Mouse (Mus musculus) gastrocnemius, adult 2 months (tissue): ENCODE results near the gene Cds2. TPM values are rescaled to one million over a fixed set of nuclear protein-coding genes. Genes with fewer than 3 reads are reported as not detected.
A peak's percentile ranks its signal among the peaks of the same experiment; 100 is the strongest.

Experiments
- DNase-seq: peaks from one replicate; pipeline ENCODE4 v3.0.0; 2022
- H3K27ac ChIP-seq: fragments of 200-600 bp; 2 replicates; pipeline ENCODE4 v1.8.1; 2022; ENCODE audit warnings: mild to moderate bottlenecking
- H3K4me3 ChIP-seq: fragments of 200-600 bp; 2 replicates; pipeline ENCODE4 v1.8.1; 2022; ENCODE audit warnings: mild to moderate bottlenecking, moderate library complexity
- CTCF ChIP-seq: fragments of 200-600 bp; IDR thresholded peaks from 2 replicates; pipeline ENCODE4 v1.8.1; 2022; ENCODE audit warnings: antibody characterized with exemption, mild to moderate bottlenecking, moderate library complexity
- intact Hi-C: fragments of 180-260 bp; cut with DNase I; formaldehyde crosslinking; loops from one replicate; pipeline ENCODE4 v1.15.1; 2025
- total RNA-seq, 2 experiments: library from RNA; stranded (reverse); gene quantifications; 2 replicates each; pipeline ENCODE4 v1.2.3; 2021

Gene Cds2
- total RNA-seq, 2 experiments from 2014 or later, result 13.0 to 17.7 TPM

DNA sequence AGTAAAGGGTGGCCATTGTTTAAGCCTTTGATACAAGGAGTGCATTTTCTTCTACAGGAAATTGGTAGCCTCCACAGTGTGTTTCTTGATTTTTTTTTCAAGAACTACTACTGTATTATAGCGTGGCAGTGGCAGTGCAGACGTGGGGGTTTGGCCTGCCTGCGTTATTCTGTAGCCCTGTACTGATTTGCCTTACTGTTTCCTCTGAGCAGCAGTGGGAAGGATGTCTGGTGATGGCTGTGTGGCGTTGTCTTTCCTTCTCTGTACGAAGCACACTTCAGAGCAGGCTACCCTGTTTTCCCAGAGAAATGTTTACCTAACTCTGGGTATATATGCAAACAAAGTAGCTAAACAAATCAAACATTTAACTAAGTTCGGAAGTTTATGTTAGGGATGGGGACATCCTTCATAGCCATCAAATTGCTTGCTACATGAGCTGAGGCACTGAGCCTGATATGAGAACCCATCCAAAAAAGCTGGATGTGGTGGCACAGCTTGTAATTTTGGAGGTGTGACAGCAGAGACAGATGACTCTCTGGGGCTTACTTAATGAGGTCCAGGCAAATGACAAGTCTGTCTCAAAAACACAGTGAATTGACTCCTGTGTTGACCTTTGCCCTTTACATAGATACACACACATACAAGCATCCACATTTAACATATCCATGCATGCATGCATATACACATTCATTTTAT, 9.9 kb downstream of the Cds2 start:
- Histone ChIP-seq H3K4me3 (no peak overlapping the region), H3K27ac (no peak overlapping the region)
- DNase-seq, result no peak
- no peak for TF ChIP-seq CTCF
- intact Hi-C loops, result no loop called here

DNA sequence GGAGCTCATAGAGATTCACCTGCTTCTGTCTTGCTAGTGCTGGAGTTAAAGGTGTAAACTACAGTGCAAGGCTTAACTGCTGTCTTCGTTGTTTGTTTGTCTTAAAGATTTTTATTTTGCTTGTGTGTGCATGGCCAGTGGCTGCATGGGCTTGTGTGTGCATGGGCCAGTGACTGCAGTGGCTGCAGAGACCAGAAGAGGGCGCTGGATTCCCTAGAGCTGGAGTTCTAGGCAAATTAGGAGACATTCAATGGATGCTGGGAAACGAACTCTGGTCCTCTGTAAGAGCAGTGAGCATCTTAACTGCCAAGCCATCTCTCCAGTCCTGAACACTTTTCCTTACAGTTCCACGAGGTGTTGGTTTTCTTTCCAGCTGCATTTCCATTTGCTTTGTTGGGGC, 12.6 kb downstream of the Cds2 start:
- TF ChIP-seq CTCF, result peak; percentile 30; the same call in 1 of the 2 replicates
- H3K4me3 ChIP-seq, result no peak overlapping the region
- H3K27ac ChIP-seq, result no peak overlapping the region
- no peak for DNase-seq
- intact Hi-C loops, result no loop called here

DNA sequence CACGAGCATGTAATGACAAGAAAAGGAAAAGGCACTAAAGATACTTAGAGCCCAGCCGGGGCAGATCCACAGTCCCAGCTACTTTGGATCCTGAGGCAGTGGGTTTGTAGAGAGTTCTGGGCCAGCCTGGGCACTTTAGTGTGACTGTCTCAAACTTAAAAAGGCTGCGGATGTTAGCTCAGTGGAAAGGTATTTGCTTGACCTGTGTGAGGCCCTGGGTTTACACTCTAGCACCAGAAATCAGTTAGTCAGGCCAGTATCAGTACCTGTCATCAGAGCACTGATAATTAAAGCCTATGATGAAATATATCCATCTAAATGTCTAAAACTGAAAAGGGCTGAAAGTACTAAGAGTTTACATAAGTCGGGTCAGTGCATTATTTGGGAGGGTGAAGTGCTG, 13.3 kb downstream of the Cds2 start:
- Histone ChIP-seq H3K27ac (no peak overlapping the region), H3K4me3 (no peak overlapping the region)
- DNase-seq, result no peak
- intact Hi-C loops, result no loop called here
- no peak for TF ChIP-seq CTCF

DNA sequence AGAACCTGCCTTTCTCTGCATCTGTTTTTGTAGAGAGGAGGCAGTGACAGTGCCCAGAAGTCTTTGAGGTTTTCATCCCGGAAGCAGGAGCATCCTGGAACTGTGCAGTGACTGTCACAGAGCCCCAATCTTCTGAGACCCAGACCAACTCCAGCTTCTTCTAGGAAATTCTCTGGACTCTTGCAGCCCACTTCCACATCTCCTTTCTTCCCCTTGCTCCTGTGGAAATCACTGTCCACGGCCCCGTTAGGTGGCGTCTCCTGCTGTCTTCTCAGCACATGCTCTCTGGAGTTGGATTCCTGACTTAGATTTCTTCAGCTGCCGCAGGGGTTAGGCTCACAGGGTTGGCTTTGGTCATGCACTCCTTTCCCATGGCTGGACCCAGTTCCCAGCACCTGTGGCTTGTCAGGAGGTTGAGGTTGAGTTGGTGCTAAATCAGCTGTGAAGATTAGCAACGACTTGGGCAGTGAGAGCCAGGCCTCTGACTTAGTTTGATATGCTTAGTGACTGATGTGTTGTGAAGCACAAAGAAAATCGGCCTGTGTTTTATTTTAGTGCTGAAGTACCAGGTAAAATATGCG, 15.4 kb downstream of the Cds2 start:
- intact Hi-C loops, result no loop called here
- H3K4me3 ChIP-seq, result 0 out of 2 replicates have a peak overlapping the region, but pooled peaks have one; percentile 1
- no peak for TF ChIP-seq CTCF
- peak; percentile 47 for DNase-seq
- H3K27ac ChIP-seq, result peak overlapping the region; percentile 87

DNA sequence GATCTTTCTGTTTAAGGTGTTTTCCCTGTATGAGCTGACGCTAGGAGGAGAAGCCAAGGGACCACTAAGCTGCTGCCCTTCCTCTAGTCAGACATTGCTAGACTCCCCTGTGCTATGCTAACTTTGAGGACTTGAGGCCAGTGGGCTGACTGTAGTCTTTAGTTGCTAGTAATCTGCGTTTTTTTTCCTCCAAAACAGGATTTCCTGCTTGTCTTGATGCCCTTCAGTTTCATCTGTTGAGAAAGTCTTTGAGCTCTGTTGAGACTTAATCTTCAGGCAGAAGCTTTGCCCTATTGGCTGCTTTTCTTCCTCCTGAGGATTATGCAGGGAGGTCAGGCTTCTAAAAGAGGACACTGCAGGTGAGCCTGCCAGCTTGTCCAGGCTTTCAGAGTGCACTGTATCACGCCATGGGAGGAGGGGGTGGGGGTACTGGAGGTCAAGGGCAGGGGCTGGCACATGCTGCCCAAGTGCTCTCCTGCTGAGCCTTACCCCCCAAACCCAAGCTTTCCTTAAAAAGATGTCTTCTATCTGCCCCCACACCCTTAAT, 16.5 kb downstream of the Cds2 start:
- DNase-seq, result no peak
- peak overlapping the region; percentile 87 for H3K27ac ChIP-seq
- intact Hi-C loops, result no loop called here
- peak overlapping the region; percentile 1; the same call in 1 of the 2 replicates for H3K4me3 ChIP-seq
- TF ChIP-seq CTCF, result no peak

DNA sequence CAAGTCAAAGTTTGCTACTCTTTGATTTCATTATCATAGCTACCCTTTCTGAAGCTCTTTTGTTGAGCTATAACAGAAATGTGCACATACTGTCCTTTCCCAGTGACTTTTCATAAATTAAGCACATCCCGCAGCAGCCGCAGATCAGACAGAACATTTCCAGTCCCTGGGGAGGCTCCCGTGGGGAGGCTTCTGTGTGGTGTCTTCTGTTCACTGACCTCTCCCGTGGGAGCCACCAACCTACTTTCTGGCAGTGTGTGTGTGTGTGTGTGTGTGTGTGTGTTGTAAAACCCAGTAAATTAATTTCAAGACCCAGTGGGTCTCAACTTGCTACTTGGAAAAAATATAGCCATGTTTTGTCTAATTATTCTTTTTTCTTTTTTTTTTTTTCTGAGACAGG, 17.0 kb downstream of the Cds2 start:
- intact Hi-C loops, result no loop called here
- TF ChIP-seq CTCF, result no peak
- peak; percentile 47 for DNase-seq
- Histone ChIP-seq H3K4me3 (no peak overlapping the region), H3K27ac (peak overlapping the region; percentile 87)

DNA sequence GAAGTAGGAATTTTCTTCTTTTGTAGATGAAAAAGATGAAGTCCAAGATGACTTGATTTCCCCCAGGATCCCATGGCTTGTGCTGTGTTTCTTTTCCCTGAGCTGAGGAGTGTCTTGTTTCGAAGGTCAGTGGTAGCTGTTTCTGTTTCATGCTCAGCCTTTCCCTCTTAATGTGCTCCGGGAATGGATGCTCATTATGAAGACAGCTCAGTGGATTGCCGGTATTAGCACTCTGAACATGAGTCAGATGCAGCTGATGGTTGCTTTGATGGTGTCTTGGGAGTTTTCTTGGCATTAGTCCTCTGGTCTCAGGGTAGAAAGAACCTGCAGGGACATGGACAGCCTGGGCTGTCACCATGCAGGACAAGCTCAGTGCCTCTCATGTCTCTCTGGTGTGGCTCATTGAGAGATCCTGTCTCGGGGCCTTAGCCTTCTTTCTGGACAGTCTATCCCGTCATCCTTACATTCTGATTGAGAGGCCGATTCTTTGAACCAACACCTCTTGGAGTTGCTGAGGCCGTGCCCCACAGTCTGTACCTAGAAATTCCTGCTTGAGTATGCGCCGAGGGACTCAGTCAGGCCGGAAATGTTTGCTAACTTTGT, 17.7 kb downstream of the Cds2 start:
- no peak for TF ChIP-seq CTCF
- Histone ChIP-seq H3K27ac (peak overlapping the region; percentile 87), H3K4me3 (no peak overlapping the region; the same call in 1 of the 2 replicates)
- intact Hi-C loops, result no loop called here
- DNase-seq, result no peak

DNA sequence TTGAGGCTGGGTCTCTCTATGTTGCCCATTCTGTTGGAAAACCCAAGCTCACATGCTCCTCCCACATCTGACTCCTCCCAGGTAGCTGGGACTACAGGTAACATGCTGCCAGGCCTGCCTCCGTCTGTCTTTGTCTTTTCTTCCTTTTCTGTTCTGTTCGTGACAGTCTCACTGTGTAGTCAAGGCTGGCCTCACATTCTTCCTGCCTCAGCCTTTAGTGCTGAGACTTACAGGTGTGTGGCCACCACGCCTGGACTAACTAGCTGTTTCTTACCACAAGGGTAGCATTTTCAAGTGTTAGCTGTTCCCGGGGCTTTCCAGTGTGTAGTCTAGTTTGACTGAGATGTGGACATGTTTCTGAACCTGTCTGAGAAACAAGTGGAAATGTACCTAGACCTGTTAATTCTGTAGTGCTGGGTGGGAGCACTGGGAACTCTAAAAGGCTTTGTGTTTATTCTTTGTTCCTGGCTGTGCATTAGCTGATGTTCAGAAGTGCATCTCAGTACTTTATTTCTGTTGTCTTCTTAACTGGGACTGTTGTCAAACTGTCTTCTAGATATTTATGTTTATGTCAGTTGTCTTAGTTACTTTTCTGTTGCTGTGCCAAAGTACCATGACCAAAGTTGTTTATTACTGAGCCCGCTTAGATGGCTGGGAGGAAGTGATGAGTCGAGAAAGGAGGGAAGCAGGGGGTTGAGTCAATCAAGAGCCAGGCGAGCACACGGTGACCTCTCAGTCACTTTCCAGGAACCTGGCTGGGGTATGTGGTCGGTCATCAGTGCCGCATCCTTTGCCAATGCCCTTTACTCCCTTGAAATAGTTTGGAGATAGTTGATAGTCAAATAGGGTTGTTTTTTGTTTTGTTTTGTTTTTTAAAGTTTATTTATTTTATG, 18.9 kb downstream of the Cds2 start:
- DNase-seq, result no peak
- intact Hi-C loops, result no loop called here
- Histone ChIP-seq H3K27ac (peak overlapping the region; percentile 87), H3K4me3 (peak overlapping the region; percentile 2)
- no peak for TF ChIP-seq CTCF

DNA sequence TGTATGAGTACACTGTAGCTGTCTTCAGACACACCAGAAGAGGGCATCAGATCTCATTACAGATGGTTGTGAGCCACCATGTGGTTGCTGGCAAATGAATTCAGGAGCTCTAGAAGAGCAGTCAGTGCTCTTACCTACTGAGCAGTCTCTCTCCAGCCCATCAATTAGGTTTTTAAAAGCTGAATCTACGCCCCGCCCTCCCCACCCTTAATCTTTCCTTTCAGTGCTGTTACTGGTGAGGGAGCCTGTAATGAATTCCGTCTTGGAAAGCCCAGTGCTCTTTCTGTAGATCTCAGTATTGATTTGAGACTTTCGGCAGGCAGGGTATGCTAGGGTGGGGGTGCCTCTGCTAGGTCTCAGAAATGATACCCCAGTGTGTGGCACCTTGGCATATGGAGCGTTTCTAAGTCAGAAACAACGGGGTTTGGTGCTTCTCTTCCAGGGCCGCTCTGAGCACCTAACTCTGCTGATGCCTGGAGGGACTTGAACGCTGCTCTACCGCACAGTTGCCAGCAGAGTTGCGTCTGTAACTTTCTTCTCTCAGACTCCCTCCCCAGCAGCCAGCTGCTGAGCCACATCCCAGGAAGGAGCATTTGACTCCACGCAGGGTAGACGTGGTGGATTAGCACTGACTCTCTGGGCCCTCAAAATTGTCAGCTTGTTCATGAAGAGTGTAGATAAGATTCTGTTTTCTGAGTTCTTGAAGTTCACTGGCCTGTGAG, 19.7 kb downstream of the Cds2 start:
- intact Hi-C loops, result no loop called here
- Histone ChIP-seq H3K27ac (peak overlapping the region; percentile 87), H3K4me3 (peak overlapping the region; percentile 2)
- peak; percentile 39 for DNase-seq
- peak; percentile 19; the same call in 1 of the 2 replicates for TF ChIP-seq CTCF

DNA sequence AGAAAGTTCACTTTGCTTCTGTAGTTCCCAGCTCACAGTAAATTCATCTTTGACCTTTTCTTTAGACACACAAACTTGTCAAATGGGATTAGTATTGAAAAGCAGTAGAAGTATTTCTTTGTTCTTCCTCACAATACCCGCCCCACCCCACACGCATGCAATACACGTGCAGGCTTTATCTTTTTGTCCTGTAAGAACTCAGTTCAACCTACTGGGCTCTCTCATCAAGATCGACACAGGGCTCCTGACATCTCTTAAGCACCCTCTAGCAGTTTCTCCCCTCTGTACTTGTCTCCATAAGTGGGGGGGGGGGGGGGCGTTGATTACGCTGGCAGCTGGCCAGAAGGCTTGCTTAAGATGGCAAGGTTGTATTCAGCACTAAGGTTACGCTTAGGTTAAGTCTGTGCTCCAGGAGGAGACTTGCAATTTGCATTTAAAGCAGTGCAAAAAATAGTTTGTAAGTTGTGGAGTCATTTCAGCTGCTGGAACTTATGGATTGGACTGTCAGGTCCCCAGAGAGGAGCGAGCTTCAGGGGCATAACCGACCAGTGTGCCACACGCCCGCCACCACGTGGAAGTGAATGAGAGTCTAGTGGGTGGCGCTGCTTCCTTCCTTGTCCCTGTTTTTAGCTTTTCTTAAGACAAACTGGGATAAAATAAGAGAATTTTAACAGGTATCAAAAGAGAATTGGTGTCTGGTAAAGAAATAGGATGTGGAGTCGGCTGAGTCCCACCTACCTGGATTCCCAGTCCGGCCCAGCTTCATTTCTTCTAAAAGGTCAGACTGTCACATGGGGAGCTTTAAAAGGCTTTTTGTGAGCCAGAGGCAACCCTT, 20.5 kb downstream of the Cds2 start:
- intact Hi-C loops, result no loop called here
- no peak for TF ChIP-seq CTCF
- Histone ChIP-seq H3K4me3 (peak overlapping the region; percentile 53), H3K27ac (peak overlapping the region; percentile 87)
- DNase-seq, result no peak
